Mouse (Mus musculus) hindbrain, embryonic 12.5 days (tissue): ENCODE results near the gene Stmn1. TPM values are rescaled to one million over a fixed set of nuclear protein-coding genes. Genes with fewer than 3 reads are reported as not detected.
A peak's percentile ranks its signal among the peaks of the same experiment; 100 is the strongest.

Source experiments
- ATAC-seq: fragments of 200-750 bp; cut with Nextera tagmentation; 2 replicates; pipeline ENCODE4 v1.8.0; 2017; ENCODE audit warnings: moderate TSS enrichment; ENCODE audit not compliant: low FRiP score
- H3K27ac ChIP-seq: fragments of 300-500 bp; sonication (generic); 2 replicates; pipeline ENCODE4 v1.5.1; 2016; ENCODE audit warnings: mild to moderate bottlenecking
- H3K27me3 ChIP-seq: fragments of 300-500 bp; sonication (generic); 2 replicates; pipeline ENCODE4 v1.6.1; 2016; ENCODE audit warnings: mild to moderate bottlenecking
- H3K36me3 ChIP-seq: fragments of 300-500 bp; sonication (generic); 2 replicates; pipeline ENCODE4 v1.6.1; 2016; ENCODE audit warnings: mild to moderate bottlenecking
- H3K4me1 ChIP-seq: fragments of 300-500 bp; sonication (generic); 2 replicates; pipeline ENCODE4 v1.6.1; 2016
- H3K4me2 ChIP-seq: fragments of 300-500 bp; sonication (generic); replicated peaks from 2 replicates; pipeline ENCODE4 v1.6.1; 2016; ENCODE audit warnings: mild to moderate bottlenecking
- H3K4me3 ChIP-seq: fragments of 300-500 bp; sonication (generic); 2 replicates; pipeline ENCODE4 v1.5.1; 2016; ENCODE audit warnings: mild to moderate bottlenecking
- H3K9ac ChIP-seq: fragments of 300-500 bp; sonication (generic); 2 replicates; pipeline ENCODE4 v1.6.1; 2016; ENCODE audit warnings: mild to moderate bottlenecking, moderate library complexity
- H3K9me3 ChIP-seq: fragments of 300-500 bp; sonication (generic); replicated peaks from 2 replicates; pipeline ENCODE4 v1.6.1; 2016; ENCODE audit warnings: mild to moderate bottlenecking
- WGBS: fragments of 180-500 bp; shearing (Covaris S2); methylation state at CpG from one replicate; pipeline ENCODE4 v1.1.7; 2016; 5-methylcytosine and 5-hydroxymethylcytosine counted together
- polyA plus RNA-seq: library from polyadenylated mRNA; unstranded; fragments of >200 nt; fragmentation: Nextera tagmentation; extraction: Ambion mirVana; gene quantifications from 2 replicates; pipeline ENCODE4 v1.2.1, GENCODE M21; 2016

The Stmn1 gene
- polyA plus RNA-seq, 1 experiment from 2014 or later = 4,582 TPM

- no peak overlapping the region for H3K4me3 ChIP-seq
- H3K27me3 ChIP-seq = no peaks in the 10 kb centered on the region
- no peak for ATAC-seq
- no peaks in the 10 kb centered on the region for H3K9me3 ChIP-seq
- H3K4me1 ChIP-seq = 0 out of 2 replicates have a peak, but pooled peaks cover 6% of the 10 kb centered on the region
- no peak overlapping the region for H3K9ac ChIP-seq
- H3K36me3 ChIP-seq = peaks cover 5% of the 10 kb centered on the region; the same call in 1 of the 2 replicates
- no peak overlapping the region for H3K4me2 ChIP-seq
- WGBS = 89% methylated on average over 19 of the region's 19 CpGs
- no peak overlapping the region for H3K27ac ChIP-seq
Measured at GRCm38 (mm10) chr4:134506713-134507112, 38.6 kb downstream of the Stmn1 start.

GRCm38 (mm10) chr4:134510396-134510795 is 42.3 kb downstream of the Stmn1 start:
- 79% methylated on average over 4 of the region's 4 CpGs for WGBS
- ATAC-seq = peak; percentile 43
- Histone ChIP-seq H3K9me3 (no peaks in the 10 kb centered on the region), H3K4me2 (peak overlapping the region; percentile 70), H3K36me3 (peaks cover 5% of the 10 kb centered on the region; the same call in 1 of the 2 replicates), H3K4me1 (peaks cover 16% of the 10 kb centered on the region; the same call in 1 of the 2 replicates), H3K4me3 (no peak overlapping the region), H3K27ac (no peak overlapping the region), H3K9ac (0 out of 2 replicates have a peak overlapping the region, but pooled peaks have one; percentile 14), H3K27me3 (no peaks in the 10 kb centered on the region)

GRCm38 (mm10) chr4:134510845-134511411 is 42.8 kb downstream of the Stmn1 start, which contains the start of gene Aunip:
TSS of gene Aunip (plus strand) at chr4:134510999.
- Histone ChIP-seq H3K4me2 (peak within 1 kb of the TSS; percentile 70), H3K4me3 (peak within 1 kb of the TSS; percentile 43), H3K27me3 (no peaks in the 10 kb centered on the region), H3K9me3 (no peaks in the 10 kb centered on the region), H3K9ac (peak within 1 kb of the TSS; percentile 44), H3K27ac (no peak within 1 kb of the TSS), H3K4me1 (peaks cover 16% of the 10 kb centered on the region; the same call in 1 of the 2 replicates), H3K36me3 (peaks cover 5% of the 10 kb centered on the region; the same call in 1 of the 2 replicates)
- ATAC-seq = peak; percentile 96
- under 1% methylated on average over 42 of the region's 42 CpGs for WGBS

DNA sequence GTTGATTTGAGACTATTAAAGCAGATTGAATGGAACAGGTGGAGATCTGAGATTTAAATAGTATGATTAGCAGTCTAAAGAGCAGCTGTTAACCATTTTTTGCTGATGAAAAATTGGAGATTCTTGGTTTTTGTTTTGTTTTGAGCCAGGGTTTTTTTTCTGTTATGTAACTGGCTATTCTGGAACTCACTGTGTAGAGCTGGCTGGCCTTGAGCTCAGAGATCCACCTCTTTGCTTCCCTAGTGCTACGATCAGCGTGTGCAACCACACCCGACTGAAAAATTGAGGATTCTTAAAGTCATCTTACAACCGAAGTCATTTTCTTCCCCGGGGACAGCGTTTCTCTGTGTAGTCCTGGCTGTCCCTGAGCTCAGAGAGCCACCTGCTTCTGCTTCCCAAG is 43.6 kb downstream of the Stmn1 start:
- H3K36me3 ChIP-seq = peaks cover 4% of the 10 kb centered on the region; the same call in 1 of the 2 replicates
- peak overlapping the region; percentile 70 for H3K4me2 ChIP-seq
- H3K9me3 ChIP-seq = no peaks in the 10 kb centered on the region
- no peak for ATAC-seq
- 71% methylated on average over 6 of the region's 6 CpGs for WGBS
- peak overlapping the region; percentile 43 for H3K4me3 ChIP-seq
- no peak overlapping the region for H3K27ac ChIP-seq
- no peak overlapping the region for H3K9ac ChIP-seq
- H3K4me1 ChIP-seq = peaks cover 16% of the 10 kb centered on the region; the same call in 1 of the 2 replicates
- H3K27me3 ChIP-seq = no peaks in the 10 kb centered on the region

GRCm38 (mm10) chr4:134512798-134513197 is 44.7 kb downstream of the Stmn1 start:
- H3K27me3 ChIP-seq = no peaks in the 10 kb centered on the region
- peaks cover 16% of the 10 kb centered on the region; the same call in 1 of the 2 replicates for H3K4me1 ChIP-seq
- no peak for ATAC-seq
- 29% methylated on average over 15 of the region's 15 CpGs for WGBS
- no peaks in the 10 kb centered on the region for H3K9me3 ChIP-seq
- no peaks in the 10 kb centered on the region for H3K36me3 ChIP-seq
- H3K4me3 ChIP-seq = 0 out of 2 replicates have a peak overlapping the region, but pooled peaks have one; percentile 1
- H3K27ac ChIP-seq = no peak overlapping the region
- H3K9ac ChIP-seq = no peak overlapping the region
- H3K4me2 ChIP-seq = peak overlapping the region; percentile 30

DNA sequence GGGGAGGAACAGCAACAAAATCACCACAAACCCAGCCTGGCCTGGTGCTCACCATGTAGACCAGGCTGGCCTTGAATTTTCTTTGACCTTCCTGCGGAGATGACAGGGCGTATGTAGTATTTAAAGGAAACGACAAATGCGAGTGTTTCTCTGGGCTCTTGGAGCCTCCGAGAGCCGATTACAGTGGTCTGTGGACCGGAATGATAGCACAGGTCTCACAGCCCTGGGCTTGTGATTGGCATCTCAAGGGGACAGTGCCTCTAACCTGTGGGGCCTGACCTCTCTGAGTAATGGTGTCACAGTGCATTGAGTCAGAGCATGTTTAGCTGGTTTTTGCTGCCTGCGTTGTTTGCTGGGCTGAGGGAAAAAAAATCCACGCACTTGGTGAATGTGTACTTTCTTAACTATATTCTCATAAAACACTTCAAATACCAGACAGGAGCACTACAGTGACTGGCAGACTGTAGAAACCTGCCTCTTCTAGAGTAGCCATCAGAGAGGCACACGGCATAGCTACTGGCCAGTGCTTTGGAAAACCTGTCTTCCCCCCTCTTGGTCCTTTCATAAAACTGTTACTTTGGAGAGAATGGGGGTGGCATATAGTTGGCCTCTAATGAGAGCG is 46.3 kb downstream of the Stmn1 start:
- H3K36me3 ChIP-seq = no peaks in the 10 kb centered on the region
- H3K27me3 ChIP-seq = no peaks in the 10 kb centered on the region
- no peak overlapping the region for H3K4me2 ChIP-seq
- ATAC-seq = no peak
- no peak overlapping the region for H3K27ac ChIP-seq
- H3K9ac ChIP-seq = no peak overlapping the region
- 92% methylated on average over 11 of the region's 11 CpGs for WGBS
- H3K4me1 ChIP-seq = peaks cover 16% of the 10 kb centered on the region; the same call in 1 of the 2 replicates
- no peaks in the 10 kb centered on the region for H3K9me3 ChIP-seq
- no peak overlapping the region for H3K4me3 ChIP-seq

- Histone ChIP-seq H3K9me3 (no peaks in the 10 kb centered on the region), H3K9ac (peak overlapping the region; percentile 13; the same call in 1 of the 2 replicates), H3K27ac (no peak overlapping the region), H3K4me1 (peaks cover 16% of the 10 kb centered on the region; the same call in 1 of the 2 replicates), H3K27me3 (no peaks in the 10 kb centered on the region), H3K4me2 (no peak overlapping the region), H3K4me3 (no peak overlapping the region), H3K36me3 (no peaks in the 10 kb centered on the region)
- 82% methylated on average over 7 of the region's 7 CpGs for WGBS
- ATAC-seq = no peak
Measured at GRCm38 (mm10) chr4:134515614-134516013, 47.5 kb downstream of the Stmn1 start.

DNA sequence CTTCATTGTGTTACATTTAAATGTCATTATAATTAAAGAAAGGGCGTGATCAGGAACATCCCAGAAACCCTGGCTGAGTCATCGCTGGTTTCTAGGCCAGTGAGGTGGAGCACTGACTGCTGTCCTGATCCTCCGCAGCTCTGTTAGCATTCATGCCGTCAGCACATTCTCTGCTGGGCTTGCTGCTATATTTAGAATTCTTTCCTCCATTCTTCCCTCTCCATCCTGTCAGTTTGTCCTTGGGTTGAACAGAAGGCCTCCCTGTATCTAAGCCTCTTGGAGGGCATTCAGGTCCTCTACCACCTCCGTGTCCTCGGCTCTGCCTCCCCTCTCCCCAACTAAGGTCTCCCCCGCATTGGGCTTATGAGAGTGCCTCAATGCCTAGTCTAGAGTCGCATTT is 48.9 kb downstream of the Stmn1 start:
- ATAC-seq = no peak
- Histone ChIP-seq H3K9me3 (no peaks in the 10 kb centered on the region), H3K9ac (no peak overlapping the region), H3K4me3 (no peak overlapping the region), H3K4me1 (peaks cover 8% of the 10 kb centered on the region; the same call in 1 of the 2 replicates), H3K36me3 (no peaks in the 10 kb centered on the region), H3K27me3 (no peaks in the 10 kb centered on the region), H3K27ac (no peak overlapping the region), H3K4me2 (no peak overlapping the region)
- 85% methylated on average over 8 of the region's 8 CpGs for WGBS

DNA sequence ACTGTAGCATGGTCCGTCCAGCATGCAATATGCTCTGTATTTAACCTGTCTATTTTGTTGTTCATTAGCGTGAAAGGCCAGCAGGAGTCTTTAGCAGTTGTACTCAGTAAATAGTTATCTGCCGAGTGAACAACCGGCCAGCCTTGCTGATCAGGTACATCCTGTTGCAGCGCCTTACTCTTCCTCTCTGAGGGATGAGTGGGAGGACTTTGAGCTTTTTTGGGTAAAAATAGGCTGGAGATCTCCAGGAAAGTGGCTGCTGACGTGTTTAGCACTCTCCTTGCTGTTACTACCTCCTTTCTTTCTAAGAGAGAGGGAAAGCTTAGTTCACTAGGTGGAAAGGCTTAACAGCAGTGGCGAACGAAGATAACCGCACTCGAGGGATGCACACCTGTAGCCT is 49.6 kb downstream of the Stmn1 start:
- ATAC-seq = no peak
- Histone ChIP-seq H3K4me1 (peaks cover 5% of the 10 kb centered on the region; the same call in 1 of the 2 replicates), H3K27me3 (no peaks in the 10 kb centered on the region), H3K9ac (no peak overlapping the region), H3K27ac (no peak overlapping the region), H3K4me2 (no peak overlapping the region), H3K9me3 (no peaks in the 10 kb centered on the region), H3K36me3 (no peaks in the 10 kb centered on the region), H3K4me3 (no peak overlapping the region)
- WGBS = 90% methylated on average over 10 of the region's 10 CpGs

DNA sequence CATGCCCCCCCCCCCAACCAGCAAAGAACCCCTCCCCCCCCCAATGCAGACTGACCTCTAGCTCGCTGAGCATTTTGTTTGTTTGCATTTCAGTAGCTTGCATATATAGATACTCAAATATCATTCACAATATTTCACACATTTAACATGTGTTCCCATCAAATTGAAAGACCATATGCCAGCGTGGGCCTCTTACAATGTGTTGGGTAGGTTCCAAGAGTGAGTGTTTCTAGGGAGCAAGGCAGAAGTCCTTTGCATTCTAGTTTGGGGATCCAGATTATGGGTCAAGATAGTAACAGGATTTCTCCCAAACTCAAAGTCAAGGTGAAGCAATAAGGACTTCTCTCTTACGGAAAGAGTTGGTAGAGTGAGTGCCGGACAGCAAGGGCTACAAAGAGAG is 50.4 kb downstream of the Stmn1 start:
- Histone ChIP-seq H3K4me3 (no peak overlapping the region), H3K27ac (no peak overlapping the region), H3K27me3 (no peaks in the 10 kb centered on the region), H3K36me3 (no peaks in the 10 kb centered on the region), H3K4me1 (0 out of 2 replicates have a peak, but pooled peaks cover 4% of the 10 kb centered on the region), H3K9ac (no peak overlapping the region), H3K9me3 (no peaks in the 10 kb centered on the region), H3K4me2 (no peak overlapping the region)
- WGBS = 93% methylated on average over 4 of the region's 4 CpGs
- no peak for ATAC-seq

- Histone ChIP-seq H3K27me3 (no peaks in the 10 kb centered on the region), H3K4me2 (no peak overlapping the region), H3K9me3 (no peaks in the 10 kb centered on the region), H3K9ac (no peak overlapping the region), H3K4me3 (no peak overlapping the region), H3K36me3 (no peaks in the 10 kb centered on the region), H3K27ac (no peak overlapping the region), H3K4me1 (0 out of 2 replicates have a peak, but pooled peaks cover under 1% of the 10 kb centered on the region)
- ATAC-seq = no peak
Measured at GRCm38 (mm10) chr4:134519281-134519680, 51.2 kb downstream of the Stmn1 start.
